Mouse (Mus musculus) heart, embryonic 15.5 days (tissue): Measurements from ENCODE around the gene Rpl27. TPM values are rescaled to one million over a fixed set of nuclear protein-coding genes. Genes with fewer than 3 reads are reported as not detected.
A peak's percentile ranks its signal among the peaks of the same experiment; 100 is the strongest.
"Not testable (repeated sequence)": the region's sequence is repeated elsewhere in the genome, so short reads cannot be mapped to it uniquely, and the experiment has no call there.

ENCODE experiments used
- ATAC-seq: fragments of 200-750 bp; cut with Nextera tagmentation; replicated peaks from 2 replicates; pipeline ENCODE4 v1.8.0; 2017; ENCODE audit warnings: low read depth, moderate TSS enrichment; ENCODE audit not compliant: insufficient number of reproducible peaks, insufficient read depth, low FRiP score
- H3K27ac ChIP-seq: fragments of 300-500 bp; sonication (generic); 2 replicates; pipeline ENCODE4 v1.5.1; 2015; ENCODE audit warnings: mild to moderate bottlenecking, inconsistent platforms
- H3K27me3 ChIP-seq: fragments of 300-500 bp; sonication (generic); 2 replicates; pipeline ENCODE4 v1.6.1; 2015; ENCODE audit warnings: inconsistent platforms
- H3K36me3 ChIP-seq: fragments of 300-500 bp; sonication (generic); 2 replicates; pipeline ENCODE4 v1.6.1; 2015; ENCODE audit warnings: mild to moderate bottlenecking, inconsistent platforms
- H3K4me1 ChIP-seq: fragments of 300-500 bp; sonication (generic); replicated peaks from 2 replicates; pipeline ENCODE4 v1.6.1; 2015; ENCODE audit warnings: inconsistent platforms
- H3K4me2 ChIP-seq: fragments of 300-500 bp; sonication (generic); 2 replicates; pipeline ENCODE4 v1.6.1; 2015; ENCODE audit warnings: inconsistent platforms, mild to moderate bottlenecking, moderate library complexity
- H3K4me3 ChIP-seq: fragments of 300-500 bp; sonication (generic); 2 replicates; pipeline ENCODE4 v1.5.1; 2015; ENCODE audit warnings: mild to moderate bottlenecking, inconsistent platforms
- H3K9ac ChIP-seq: fragments of 300-500 bp; sonication (generic); 2 replicates; pipeline ENCODE4 v1.6.1; 2015; ENCODE audit warnings: mild to moderate bottlenecking, inconsistent platforms
- H3K9me3 ChIP-seq: fragments of 300-500 bp; sonication (generic); replicated peaks from 2 replicates; pipeline ENCODE4 v1.6.1; 2016; ENCODE audit warnings: inconsistent platforms
- WGBS: fragments of 180-500 bp; shearing (Covaris S2); methylation state at CpG from one replicate; pipeline ENCODE4 v1.1.7; 2015; ENCODE audit warnings: mixed read lengths; 5-methylcytosine and 5-hydroxymethylcytosine counted together
- polyA plus RNA-seq: library from polyadenylated mRNA; unstranded; fragments of >200 nt; fragmentation: Nextera tagmentation; extraction: Ambion mirVana; gene quantifications from 2 replicates; pipeline ENCODE4 v1.2.1, GENCODE M21; 2015

Gene Rpl27
- polyA plus RNA-seq, 1 experiment from 2014 or later: 211 TPM

DNA sequence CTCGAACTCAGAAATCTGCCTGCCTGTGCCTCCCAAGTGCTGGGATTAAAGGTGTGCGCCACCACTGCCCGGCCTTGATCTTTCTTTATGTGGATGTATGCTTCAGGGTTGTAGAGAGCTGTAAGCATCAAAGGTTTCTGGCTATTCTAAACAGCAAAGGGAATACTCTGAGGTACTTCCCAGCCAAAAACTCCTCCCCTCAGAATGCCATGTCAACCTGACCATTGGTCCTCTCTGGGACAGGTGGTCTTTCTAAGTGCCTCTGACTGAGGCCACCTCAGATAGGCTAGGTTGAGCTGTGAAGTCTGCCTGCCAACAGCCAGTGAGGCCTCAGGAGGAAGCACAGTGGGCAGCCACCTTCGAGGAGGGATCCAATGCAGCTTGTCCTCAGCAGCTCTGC lies 6.8 kb downstream of the Rpl27 start:
- H3K4me3 ChIP-seq: peak overlapping the region; percentile 61
- no peak for ATAC-seq
- 74% methylated on average over 4 of the region's 4 CpGs for WGBS
- H3K9me3 ChIP-seq: no peaks in the 10 kb centered on the region
- peaks cover 16% of the 10 kb centered on the region for H3K36me3 ChIP-seq
- no peaks in the 10 kb centered on the region for H3K27me3 ChIP-seq
- peak overlapping the region; percentile 82 for H3K27ac ChIP-seq
- H3K4me1 ChIP-seq: peaks cover 23% of the 10 kb centered on the region
- peak overlapping the region; percentile 55 for H3K9ac ChIP-seq
- H3K4me2 ChIP-seq: peak overlapping the region; percentile 64

DNA sequence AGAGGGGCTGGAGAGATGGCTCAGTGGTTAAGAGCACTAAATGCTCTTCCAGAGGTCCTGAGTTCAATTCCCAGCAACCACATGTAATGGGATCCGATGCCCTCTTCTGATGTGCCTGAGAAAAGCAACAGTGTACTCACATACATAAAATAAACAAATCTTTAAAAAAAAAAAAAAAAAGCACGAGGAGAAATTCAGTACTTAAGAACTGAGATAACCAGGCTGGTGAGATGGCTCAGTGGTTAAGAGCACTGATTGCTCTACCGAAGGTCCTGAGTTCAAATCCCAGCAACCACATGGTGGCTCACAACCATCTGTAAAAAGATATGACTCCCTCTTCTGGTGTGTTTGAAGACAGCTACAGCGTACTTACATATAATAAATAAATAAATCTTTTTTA lies 7.5 kb downstream of the Rpl27 start:
- not testable (repeated sequence) for H3K4me3 ChIP-seq, ATAC-seq, H3K9ac ChIP-seq, H3K4me2 ChIP-seq, H3K36me3 ChIP-seq, H3K27me3 ChIP-seq, H3K9me3 ChIP-seq, H3K27ac ChIP-seq
- WGBS: 83% methylated on average over 4 of the region's 4 CpGs
- H3K4me1 ChIP-seq: peaks cover 17% of the 10 kb centered on the region

GRCm38 (mm10) chr11:101450394-101450793 lies 8.3 kb downstream of the Rpl27 start:
- 72% methylated on average over 3 of the region's 3 CpGs for WGBS
- ATAC-seq: no peak

GRCm38 (mm10) chr11:101451536-101451935 lies 9.4 kb downstream of the Rpl27 start:
- H3K4me1 ChIP-seq: peaks cover 14% of the 10 kb centered on the region
- no peak overlapping the region for H3K27ac ChIP-seq
- no peak for ATAC-seq
- H3K4me3 ChIP-seq: no peak overlapping the region
- no peaks in the 10 kb centered on the region for H3K27me3 ChIP-seq
- WGBS: 93% methylated on average over 10 of the region's 10 CpGs
- H3K9ac ChIP-seq: no peak overlapping the region
- H3K36me3 ChIP-seq: 0 out of 2 replicates have a peak, but pooled peaks cover under 1% of the 10 kb centered on the region
- no peaks in the 10 kb centered on the region for H3K9me3 ChIP-seq
- H3K4me2 ChIP-seq: no peak overlapping the region

More at GRCm38 (mm10) chr11:101450394-101450793, 8.3 kb downstream of the Rpl27 start:
- H3K9me3 ChIP-seq: no peaks in the 10 kb centered on the region
- H3K9ac ChIP-seq: no peak overlapping the region
- no peak overlapping the region for H3K27ac ChIP-seq
- H3K4me1 ChIP-seq: peaks cover 14% of the 10 kb centered on the region
- H3K36me3 ChIP-seq: peaks cover 2% of the 10 kb centered on the region; the same call in 1 of the 2 replicates
- no peak overlapping the region for H3K4me2 ChIP-seq
- no peak overlapping the region for H3K4me3 ChIP-seq
- H3K27me3 ChIP-seq: no peaks in the 10 kb centered on the region

GRCm38 (mm10) chr11:101452093-101452774 lies 10.1 kb downstream of the Rpl27 start:
- WGBS: 56% methylated on average over 10 of the region's 10 CpGs
- peaks cover 14% of the 10 kb centered on the region for H3K4me1 ChIP-seq
- H3K27me3 ChIP-seq: no peaks in the 10 kb centered on the region
- H3K36me3 ChIP-seq: peaks cover 7% of the 10 kb centered on the region; the same call in 1 of the 2 replicates
- no peak overlapping the region for H3K27ac ChIP-seq
- H3K9ac ChIP-seq: no peak overlapping the region
- H3K4me3 ChIP-seq: no peak overlapping the region
- no peak overlapping the region for H3K4me2 ChIP-seq
- no peaks in the 10 kb centered on the region for H3K9me3 ChIP-seq
- ATAC-seq: no peak

DNA sequence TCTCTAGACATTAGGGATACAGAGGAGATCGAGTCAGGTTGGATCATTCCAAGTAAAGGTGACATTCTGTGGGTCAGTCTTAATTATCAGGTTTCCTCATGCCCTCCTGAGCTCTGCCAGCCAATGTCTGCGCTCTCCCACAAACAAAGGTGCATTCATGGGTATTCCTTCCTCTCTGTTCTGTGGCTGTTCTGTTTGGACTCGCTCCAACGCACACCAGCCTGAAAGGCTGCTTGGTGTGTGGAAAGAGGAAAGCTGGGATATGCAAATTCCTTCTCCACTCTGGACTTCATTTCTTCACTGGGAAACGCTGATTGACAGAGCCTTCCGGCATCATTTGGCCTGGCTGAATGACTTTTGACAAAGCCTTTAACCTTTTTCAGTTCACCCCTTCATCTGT lies 12.6 kb downstream of the Rpl27 start:
- Histone ChIP-seq H3K4me1 (peaks cover 4% of the 10 kb centered on the region; the same call in 1 of the 2 replicates), H3K27ac (no peak overlapping the region), H3K4me3 (no peak overlapping the region), H3K9ac (no peak overlapping the region), H3K4me2 (no peak overlapping the region), H3K27me3 (no peaks in the 10 kb centered on the region), H3K9me3 (no peaks in the 10 kb centered on the region), H3K36me3 (peaks cover 31% of the 10 kb centered on the region)
- ATAC-seq: no peak
- WGBS: 74% methylated on average over 6 of the region's 6 CpGs

GRCm38 (mm10) chr11:101455627-101456026 lies 13.5 kb downstream of the Rpl27 start:
- Histone ChIP-seq H3K9ac (no peak overlapping the region), H3K27ac (no peak overlapping the region), H3K4me1 (peaks cover 3% of the 10 kb centered on the region; the same call in 1 of the 2 replicates), H3K36me3 (peaks cover 40% of the 10 kb centered on the region), H3K27me3 (no peaks in the 10 kb centered on the region), H3K4me2 (no peak overlapping the region), H3K9me3 (no peaks in the 10 kb centered on the region), H3K4me3 (no peak overlapping the region)
- WGBS: 88% methylated on average over 7 of the region's 7 CpGs
- no peak for ATAC-seq

GRCm38 (mm10) chr11:101457631-101458030 lies 15.5 kb downstream of the Rpl27 start:
- Histone ChIP-seq H3K27ac (no peak overlapping the region), H3K4me3 (no peak overlapping the region), H3K4me2 (no peak overlapping the region), H3K4me1 (peaks cover 6% of the 10 kb centered on the region), H3K9me3 (no peaks in the 10 kb centered on the region), H3K9ac (no peak overlapping the region), H3K36me3 (peaks cover 59% of the 10 kb centered on the region), H3K27me3 (no peaks in the 10 kb centered on the region)
- ATAC-seq: no peak
- WGBS: 86% methylated on average over 9 of the region's 9 CpGs

- no peaks in the 10 kb centered on the region for H3K27me3 ChIP-seq
- peaks cover 60% of the 10 kb centered on the region for H3K36me3 ChIP-seq
- no peak overlapping the region for H3K27ac ChIP-seq
- WGBS: 84% methylated on average over 12 of the region's 12 CpGs
- no peak for ATAC-seq
- H3K9ac ChIP-seq: no peak overlapping the region
- peaks cover 12% of the 10 kb centered on the region for H3K4me1 ChIP-seq
- no peak overlapping the region for H3K4me3 ChIP-seq
- no peak overlapping the region for H3K4me2 ChIP-seq
- no peaks in the 10 kb centered on the region for H3K9me3 ChIP-seq
Measured at GRCm38 (mm10) chr11:101458217-101458616, 16.1 kb downstream of the Rpl27 start.

DNA sequence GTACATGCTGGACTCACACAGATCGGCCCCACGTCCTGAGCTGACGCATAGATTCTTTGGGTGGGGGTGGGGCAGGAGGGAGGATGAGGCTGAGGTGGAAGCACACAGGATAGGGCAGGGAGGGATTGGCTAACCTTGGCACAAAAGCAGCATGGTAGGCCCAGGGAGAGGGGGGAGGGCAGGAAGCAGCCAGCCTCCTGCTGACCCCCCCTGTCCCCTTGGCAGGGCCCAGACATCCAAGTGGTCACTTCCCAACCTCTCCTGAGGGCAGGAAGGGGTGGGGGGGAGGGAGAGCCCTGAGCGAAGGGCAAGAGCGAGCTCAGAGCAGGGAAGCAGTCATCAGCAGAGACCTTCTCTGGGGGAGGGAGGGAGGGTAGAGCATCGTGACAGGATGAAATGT lies 17.6 kb downstream of the Rpl27 start:
- Histone ChIP-seq H3K36me3 (peaks cover 60% of the 10 kb centered on the region), H3K4me2 (no peak overlapping the region), H3K9ac (no peak overlapping the region), H3K27me3 (no peaks in the 10 kb centered on the region), H3K4me1 (peaks cover 26% of the 10 kb centered on the region), H3K27ac (no peak overlapping the region), H3K4me3 (no peak overlapping the region), H3K9me3 (no peaks in the 10 kb centered on the region)
- ATAC-seq: no peak
- 43% methylated on average over 5 of the region's 6 CpGs for WGBS

DNA sequence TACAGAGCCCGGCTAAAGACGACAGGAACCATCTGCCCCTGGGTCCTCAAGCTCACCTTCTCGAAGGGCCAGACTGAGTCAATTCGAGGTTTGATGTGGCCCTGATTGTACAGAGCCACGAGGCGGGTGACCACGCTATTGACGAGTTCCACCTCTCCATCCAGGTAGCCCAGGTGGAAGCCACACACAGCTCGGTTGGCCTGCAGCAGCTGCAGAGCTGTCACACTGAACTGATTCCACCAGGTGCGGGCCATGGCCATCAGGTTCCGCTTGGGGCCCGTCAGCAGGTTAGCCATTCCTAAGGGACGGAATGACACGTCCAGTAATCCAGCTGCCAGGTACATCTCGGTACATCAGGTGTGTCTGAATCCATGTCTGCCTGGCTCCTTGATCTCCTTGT lies 18.2 kb downstream of the Rpl27 start:
- Histone ChIP-seq H3K4me3 (no peak overlapping the region), H3K9ac (no peak overlapping the region), H3K9me3 (no peaks in the 10 kb centered on the region), H3K4me2 (no peak overlapping the region), H3K27ac (no peak overlapping the region), H3K4me1 (peaks cover 29% of the 10 kb centered on the region), H3K27me3 (no peaks in the 10 kb centered on the region), H3K36me3 (peaks cover 60% of the 10 kb centered on the region)
- 79% methylated on average over 15 of the region's 15 CpGs for WGBS
- no peak for ATAC-seq

DNA sequence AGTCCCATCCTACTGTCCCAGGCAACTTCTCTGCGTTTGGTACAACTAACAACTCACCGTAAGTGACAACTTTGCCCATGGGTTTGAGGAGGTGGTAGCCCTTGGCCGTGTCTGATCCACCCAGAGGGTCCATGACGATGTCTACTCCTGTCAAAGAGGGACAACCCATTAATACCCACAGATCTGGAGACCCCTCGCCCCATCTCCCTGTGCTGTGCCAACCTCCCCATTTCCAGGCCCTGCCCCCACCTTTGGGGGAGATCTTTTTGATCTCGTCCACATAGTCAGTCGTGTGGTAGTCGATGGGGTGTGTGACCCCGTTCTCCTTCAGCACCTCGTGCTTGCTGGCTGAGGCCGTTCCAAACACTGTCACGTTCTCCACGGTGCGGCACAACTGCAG lies 20.0 kb downstream of the Rpl27 start:
- Histone ChIP-seq H3K9me3 (no peaks in the 10 kb centered on the region), H3K4me2 (no peak overlapping the region), H3K4me3 (no peak overlapping the region), H3K4me1 (peaks cover 38% of the 10 kb centered on the region), H3K36me3 (peaks cover 54% of the 10 kb centered on the region), H3K27ac (no peak overlapping the region), H3K27me3 (no peaks in the 10 kb centered on the region), H3K9ac (no peak overlapping the region)
- 84% methylated on average over 14 of the region's 14 CpGs for WGBS
- no peak for ATAC-seq
